Mouse (Mus musculus): ENCODE data around the gene Eloa. TPM values are rescaled to one million over a fixed set of nuclear protein-coding genes. Genes with fewer than 3 reads are reported as not detected.
"Not testable (repeated sequence)": the region's sequence is repeated elsewhere in the genome, so short reads cannot be mapped to it uniquely, and the experiment has no call there.

Eloa gene
- polyA plus RNA-seq, 1 experiment from 2014 or later = 38.9 TPM

DNA sequence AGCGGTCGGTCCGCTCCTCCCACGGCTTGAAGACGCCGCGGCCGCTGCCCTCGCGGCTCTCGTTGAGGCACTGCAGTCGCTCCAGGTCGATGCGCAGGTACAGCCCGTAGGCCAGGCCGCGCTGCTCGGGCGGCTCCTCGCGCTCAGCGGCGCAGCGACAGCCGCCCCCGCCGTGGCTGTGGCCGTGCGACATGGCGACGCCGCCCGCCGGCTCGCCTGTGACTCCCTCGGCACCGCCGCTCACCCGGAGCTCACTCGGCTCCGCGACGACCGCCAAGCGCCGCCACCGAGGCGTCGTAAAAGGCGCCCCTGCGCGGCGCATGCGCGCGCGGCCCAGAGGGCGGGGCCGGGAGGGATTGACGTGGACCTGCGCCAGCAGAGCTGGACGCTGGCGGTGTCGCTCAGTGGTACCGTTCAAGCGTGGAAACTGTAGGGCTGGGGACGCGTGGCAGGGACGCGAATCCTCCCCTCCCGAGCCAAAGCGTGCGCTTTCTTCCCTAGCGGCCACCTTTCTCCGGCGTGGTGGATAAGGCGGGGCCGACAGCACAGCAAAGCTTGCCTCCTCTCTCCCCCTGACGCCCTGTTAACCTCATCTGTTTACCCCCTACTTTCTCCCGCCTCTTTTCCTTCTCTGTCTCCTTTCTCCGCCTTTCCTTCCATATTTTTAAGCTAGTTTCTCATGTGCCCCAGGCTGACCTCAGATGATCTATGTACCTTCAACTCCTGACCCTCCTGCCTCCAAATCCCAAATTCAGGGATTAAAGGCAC lies 34.4 kb downstream of the Eloa start, which contains the start of gene Pithd1:
TSS of gene Pithd1 (minus strand) at position 322 of the 768 bp plus-strand sequence.
- Histone ChIP-seq H3K36me3 (peaks cover 37% of the 10 kb centered on the region), H3K27me3 (ENCODE audit: low read depth, poor library complexity, severe bottlenecking) (no peaks in the 10 kb centered on the region), H3K27ac (peak within 1 kb of the TSS; percentile 92), H3K9me3 (replicated peaks) (no peaks in the 10 kb centered on the region), H3K4me3 (peak within 1 kb of the TSS; percentile 79), H3K4me1 (peaks cover 23% of the 10 kb centered on the region)
- DNase-seq (ENCODE audit: low spot score) = peak; percentile 95
- WGBS = under 1% methylated on average over 81 of the region's 81 CpGs

DNA sequence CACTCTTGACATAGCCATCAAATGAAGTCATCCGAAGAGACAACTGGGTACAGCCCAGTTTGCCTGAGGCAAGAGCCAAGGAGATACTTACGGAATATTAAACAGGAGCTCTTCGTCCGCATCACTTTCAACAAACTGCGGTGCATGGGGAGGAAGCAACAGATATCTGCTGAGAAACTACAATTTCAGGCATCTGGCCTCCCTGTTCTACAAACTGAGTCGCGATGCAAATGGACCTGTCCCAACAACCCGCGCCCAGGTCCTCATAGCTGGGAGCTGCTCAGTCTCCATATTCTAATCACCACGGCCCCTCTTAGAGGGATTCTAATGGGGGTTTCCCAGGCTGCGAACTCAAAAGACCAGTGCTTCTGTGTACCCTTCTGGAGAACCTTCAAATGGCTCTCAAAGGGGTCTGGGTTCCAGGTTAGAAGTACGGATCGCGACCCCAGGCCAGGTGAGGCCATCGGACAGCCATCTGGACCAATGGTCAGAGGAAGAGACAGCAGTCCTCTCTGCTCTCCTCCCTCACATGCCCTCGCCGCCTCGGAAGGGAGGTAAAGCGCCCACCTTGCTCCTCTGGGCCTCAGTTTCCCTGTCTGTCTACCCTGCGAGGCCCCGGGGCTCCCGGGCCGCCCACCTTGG lies 35.1 kb downstream of the Eloa start:
- no peaks in the 10 kb centered on the region for H3K9me3 ChIP-seq (replicated peaks)
- peaks cover 44% of the 10 kb centered on the region for H3K36me3 ChIP-seq
- H3K27me3 ChIP-seq (ENCODE audit: low read depth, poor library complexity, severe bottlenecking) = no peaks in the 10 kb centered on the region
- no peak for DNase-seq (ENCODE audit: low spot score)
- WGBS = 9% methylated on average over 23 of the region's 23 CpGs
- H3K4me3 ChIP-seq = peak overlapping the region; percentile 79
- H3K4me1 ChIP-seq = peaks cover 23% of the 10 kb centered on the region
- H3K27ac ChIP-seq = peak overlapping the region; percentile 92

DNA sequence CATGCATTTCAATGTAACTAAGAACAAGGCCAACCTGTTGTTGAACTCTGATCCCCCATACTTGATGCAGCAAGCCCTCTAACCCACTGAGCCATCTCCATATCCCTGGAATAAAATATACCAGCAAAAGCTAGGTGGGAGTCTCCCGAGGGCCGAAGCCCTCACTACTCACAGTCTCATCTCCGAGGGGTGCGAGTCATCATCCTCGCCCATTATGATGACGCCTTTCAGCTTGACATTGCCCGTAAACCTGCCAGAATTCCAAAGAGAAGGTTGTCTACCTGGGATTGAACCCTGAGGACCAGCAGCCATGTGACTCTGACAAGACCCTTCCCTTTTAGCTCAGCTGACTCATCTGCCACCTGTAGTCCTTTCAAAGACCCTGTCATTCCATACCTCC lies 35.8 kb downstream of the Eloa start:
- H3K9me3 ChIP-seq (replicated peaks) = no peaks in the 10 kb centered on the region
- no peak overlapping the region for H3K27ac ChIP-seq
- no peak for DNase-seq (ENCODE audit: low spot score)
- peaks cover 23% of the 10 kb centered on the region for H3K4me1 ChIP-seq
- H3K4me3 ChIP-seq = peak overlapping the region; percentile 79
- peaks cover 50% of the 10 kb centered on the region for H3K36me3 ChIP-seq
- no peaks in the 10 kb centered on the region for H3K27me3 ChIP-seq (ENCODE audit: low read depth, poor library complexity, severe bottlenecking)
- 94% methylated on average over 7 of the region's 7 CpGs for WGBS

GRCm38 (mm10) chr4:135985193-135985592 lies 36.4 kb downstream of the Eloa start:
- H3K36me3 ChIP-seq = peaks cover 56% of the 10 kb centered on the region
- no peaks in the 10 kb centered on the region for H3K27me3 ChIP-seq (ENCODE audit: low read depth, poor library complexity, severe bottlenecking)
- no peak overlapping the region for H3K4me3 ChIP-seq
- 96% methylated on average over 5 of the region's 5 CpGs for WGBS
- DNase-seq (ENCODE audit: low spot score) = no peak
- peaks cover 23% of the 10 kb centered on the region for H3K4me1 ChIP-seq
- no peaks in the 10 kb centered on the region for H3K9me3 ChIP-seq (replicated peaks)
- H3K27ac ChIP-seq = no peak overlapping the region

- Histone ChIP-seq H3K4me1 (peaks cover 23% of the 10 kb centered on the region), H3K36me3 (peaks cover 59% of the 10 kb centered on the region), H3K27me3 (ENCODE audit: low read depth, poor library complexity, severe bottlenecking) (no peaks in the 10 kb centered on the region), H3K9me3 (replicated peaks) (no peaks in the 10 kb centered on the region), H3K4me3 (no peak overlapping the region), H3K27ac (no peak overlapping the region)
- DNase-seq (ENCODE audit: low spot score) = no peak
- 90% methylated on average over 5 of the region's 5 CpGs for WGBS
Observed at GRCm38 (mm10) chr4:135984556-135984955, 37.0 kb downstream of the Eloa start.

GRCm38 (mm10) chr4:135981524-135982063 lies 40.0 kb downstream of the Eloa start:
- Histone ChIP-seq H3K4me1 (peaks cover 9% of the 10 kb centered on the region), H3K27me3 (ENCODE audit: low read depth, poor library complexity, severe bottlenecking) (no peaks in the 10 kb centered on the region), H3K36me3 (peaks cover 85% of the 10 kb centered on the region), H3K9me3 (replicated peaks) (no peaks in the 10 kb centered on the region), H3K4me3 (no peak overlapping the region), H3K27ac (no peak overlapping the region)
- no peak for DNase-seq (ENCODE audit: low spot score)
- 86% methylated on average over 7 of the region's 7 CpGs for WGBS

- not testable (repeated sequence) for H3K4me3 ChIP-seq; H3K4me1 ChIP-seq; H3K9me3 ChIP-seq (replicated peaks); DNase-seq (ENCODE audit: low spot score); H3K27ac ChIP-seq; H3K27me3 ChIP-seq (ENCODE audit: low read depth, poor library complexity, severe bottlenecking)
- 94% methylated on average over 5 of the region's 5 CpGs for WGBS
- peaks cover 93% of the 10 kb centered on the region for H3K36me3 ChIP-seq
Observed at GRCm38 (mm10) chr4:135980223-135980622, 41.3 kb downstream of the Eloa start.

GRCm38 (mm10) chr4:135976146-135976545 lies 45.4 kb downstream of the Eloa start:
- peaks cover 19% of the 10 kb centered on the region for H3K4me1 ChIP-seq
- H3K9me3 ChIP-seq (replicated peaks) = no peaks in the 10 kb centered on the region
- H3K4me3 ChIP-seq = no peak overlapping the region
- H3K27ac ChIP-seq = no peak overlapping the region
- H3K36me3 ChIP-seq = peaks cover 65% of the 10 kb centered on the region
- no peak for DNase-seq (ENCODE audit: low spot score)
- 93% methylated on average over 12 of the region's 12 CpGs for WGBS
- no peaks in the 10 kb centered on the region for H3K27me3 ChIP-seq (ENCODE audit: low read depth, poor library complexity, severe bottlenecking)

DNA sequence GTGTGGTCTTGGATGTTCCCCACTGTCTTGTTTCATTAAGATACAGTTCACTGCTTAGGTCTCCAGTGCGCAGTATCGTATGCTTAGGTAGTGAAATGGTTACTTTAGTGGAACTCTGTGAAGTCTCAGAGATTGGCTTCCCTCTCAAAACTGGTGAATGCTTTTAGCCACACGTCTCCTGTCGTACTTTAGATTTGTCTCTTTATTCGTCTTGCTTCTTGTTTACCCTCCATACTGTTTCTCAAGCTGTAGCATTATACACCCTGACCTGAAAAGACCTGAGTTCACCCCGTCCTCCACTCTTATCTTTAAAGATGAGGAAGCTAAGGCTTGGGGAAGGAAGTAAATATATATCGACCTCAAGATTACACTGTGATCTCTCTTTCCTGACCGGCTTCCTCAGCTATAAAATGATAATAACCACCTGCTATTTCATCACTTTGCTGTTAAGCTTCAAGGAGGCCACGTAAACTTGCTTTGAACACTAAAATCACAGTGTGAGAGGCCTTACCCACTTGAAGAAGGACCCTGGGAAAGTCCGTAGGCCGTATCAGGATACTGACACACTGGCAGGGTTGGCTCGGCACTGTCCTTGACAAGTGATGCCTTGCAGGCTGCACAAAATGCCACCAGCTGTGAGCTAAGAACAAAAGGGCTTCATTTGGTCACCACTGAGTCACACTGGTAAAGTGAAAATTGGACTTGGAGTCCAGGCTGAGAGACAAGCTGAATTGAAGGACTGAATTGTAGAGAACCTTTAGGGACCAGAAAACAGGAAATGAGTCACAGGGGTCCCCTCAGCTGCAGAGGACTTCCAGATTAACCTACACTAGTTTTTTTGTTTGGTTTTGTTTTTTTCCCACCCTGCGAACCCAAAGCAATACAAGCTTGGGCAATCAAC lies 48.4 kb downstream of the Eloa start:
- peaks cover 33% of the 10 kb centered on the region for H3K4me1 ChIP-seq
- peaks cover 69% of the 10 kb centered on the region for H3K36me3 ChIP-seq
- no peak for DNase-seq (ENCODE audit: low spot score)
- no peaks in the 10 kb centered on the region for H3K27me3 ChIP-seq (ENCODE audit: low read depth, poor library complexity, severe bottlenecking)
- WGBS = 74% methylated on average over 13 of the region's 13 CpGs
- no peaks in the 10 kb centered on the region for H3K9me3 ChIP-seq (replicated peaks)
- peak overlapping the region; percentile 91 for H3K27ac ChIP-seq
- H3K4me3 ChIP-seq = peak overlapping the region; percentile 98

DNA sequence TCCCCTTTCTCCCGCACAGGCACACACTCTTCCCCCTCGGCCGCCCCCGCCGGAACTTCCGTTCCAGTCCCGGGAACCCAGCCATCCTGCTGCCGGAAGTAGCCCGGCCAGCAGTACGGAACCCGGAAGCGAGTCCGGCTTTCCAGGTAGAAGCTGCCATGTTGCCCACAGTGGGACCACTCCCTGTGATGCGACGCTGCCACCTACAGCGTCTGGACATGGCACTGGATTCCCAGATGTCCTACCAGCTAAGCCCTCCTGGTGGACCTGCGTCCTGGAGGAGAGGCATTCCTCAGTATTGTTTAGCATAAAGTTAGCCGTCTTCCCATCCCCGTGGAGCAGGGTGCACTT lies 49.0 kb downstream of the Eloa start, which contains the start of gene Lypla2:
TSS of gene Lypla2 (minus strand) at position 71 of the 351 bp plus-strand sequence.
- Histone ChIP-seq H3K36me3 (peaks cover 71% of the 10 kb centered on the region), H3K27me3 (ENCODE audit: low read depth, poor library complexity, severe bottlenecking) (no peaks in the 10 kb centered on the region)

GRCm38 (mm10) chr4:135971805-135972555 lies 49.6 kb downstream of the Eloa start:
- peak overlapping the region; percentile 98 for H3K4me3 ChIP-seq
- no peak for DNase-seq (ENCODE audit: low spot score)
- peaks cover 71% of the 10 kb centered on the region for H3K36me3 ChIP-seq
- H3K9me3 ChIP-seq (replicated peaks) = no peaks in the 10 kb centered on the region
- H3K27me3 ChIP-seq (ENCODE audit: low read depth, poor library complexity, severe bottlenecking) = no peaks in the 10 kb centered on the region
- WGBS = 1% methylated on average over 35 of the region's 35 CpGs
- H3K4me1 ChIP-seq = peaks cover 34% of the 10 kb centered on the region
- H3K27ac ChIP-seq = peak overlapping the region; percentile 91

More for the DNA sequence above, 49.0 kb downstream of the Eloa start, which contains the start of gene Lypla2:
- Histone ChIP-seq H3K4me3 (peak within 1 kb of the TSS; percentile 98), H3K27ac (peak within 1 kb of the TSS; percentile 91), H3K9me3 (replicated peaks) (no peaks in the 10 kb centered on the region), H3K4me1 (peaks cover 34% of the 10 kb centered on the region)
- 2% methylated on average over 19 of the region's 19 CpGs for WGBS
- DNase-seq (ENCODE audit: low spot score) = peak; percentile 89

- WGBS = 91% methylated on average over 11 of the region's 11 CpGs
- no peak overlapping the region for H3K4me3 ChIP-seq
- H3K4me1 ChIP-seq = peaks cover 34% of the 10 kb centered on the region
- H3K36me3 ChIP-seq = peaks cover 71% of the 10 kb centered on the region
- no peak for DNase-seq (ENCODE audit: low spot score)
- no peaks in the 10 kb centered on the region for H3K9me3 ChIP-seq (replicated peaks)
- no peak overlapping the region for H3K27ac ChIP-seq
- no peaks in the 10 kb centered on the region for H3K27me3 ChIP-seq (ENCODE audit: low read depth, poor library complexity, severe bottlenecking)
Observed at GRCm38 (mm10) chr4:135970585-135970984, 51.0 kb downstream of the Eloa start.

Data from limb, embryonic 10.5 days (tissue).